Mouse (Mus musculus) megakaryocyte progenitor cell, adult 5-6 weeks (primary cell): Measurements from ENCODE around the gene Sytl2. TPM values are rescaled to one million over a fixed set of nuclear protein-coding genes. Genes with fewer than 3 reads are reported as not detected.

Experiments
- ATAC-seq: replicated peaks from 2 replicates; pipeline ENCODE4 v1.8.0; 2016; ENCODE audit warnings: mild to moderate bottlenecking, moderate TSS enrichment, inconsistent platforms; ENCODE audit not compliant: poor library complexity
- total RNA-seq, 2 experiments: library from RNA; stranded (forward) in 1 of 2; stranded (reverse) in 1 of 2; fragments of 157-497, 149-512 nt in 1 of 2; fragments of 200-1000 nt in 1 of 2; gene quantifications; 2 replicates each; pipeline versions ENCODE4 v1.2.3 to v1.2.4; 2015 to 2017

Sytl2 gene
- total RNA-seq (2015) (0.10 TPM in 1 of 2 replicates, not detected in the other), total RNA-seq (2017) (0.17 and 1.0 TPM in 2 replicates)

DNA sequence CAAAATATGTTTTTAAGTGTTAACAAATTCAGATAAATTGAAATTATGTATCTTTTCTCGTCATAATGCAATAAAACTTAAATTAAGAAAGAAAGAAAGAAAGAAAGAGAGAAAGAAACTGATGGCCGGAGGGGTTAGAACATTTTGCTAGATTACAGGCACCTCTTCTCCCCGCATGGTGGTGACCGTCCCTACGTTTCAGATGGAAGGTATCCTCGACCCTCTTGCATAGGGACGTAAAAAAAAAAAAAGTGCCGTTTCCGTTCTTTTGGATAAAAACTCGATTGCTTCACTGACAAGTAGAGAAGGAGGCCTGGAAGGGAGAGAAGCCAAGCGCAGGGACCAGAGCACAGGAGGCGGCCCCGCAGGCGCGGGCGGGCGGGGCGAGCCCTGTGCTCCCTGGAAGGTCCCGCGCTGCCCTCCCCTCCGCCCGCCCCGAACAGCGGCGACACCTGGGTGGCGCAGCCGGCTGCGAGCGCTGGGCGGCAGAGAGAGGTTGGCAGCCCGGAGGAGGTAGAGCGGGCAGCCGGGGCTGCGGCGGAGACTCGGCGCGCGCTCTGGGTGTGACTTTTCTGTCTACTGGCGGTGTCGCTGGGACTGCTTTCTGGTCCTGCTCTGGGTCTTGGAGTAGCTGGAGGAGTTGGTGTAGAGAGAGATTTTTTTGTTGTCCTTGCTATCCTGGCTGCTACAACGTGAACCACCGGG, at the start of gene Sytl2:
Gene Sytl2 (plus strand): TSS at position 311 of the 705 bp plus-strand sequence.
- ATAC-seq: peak; percentile 92

DNA sequence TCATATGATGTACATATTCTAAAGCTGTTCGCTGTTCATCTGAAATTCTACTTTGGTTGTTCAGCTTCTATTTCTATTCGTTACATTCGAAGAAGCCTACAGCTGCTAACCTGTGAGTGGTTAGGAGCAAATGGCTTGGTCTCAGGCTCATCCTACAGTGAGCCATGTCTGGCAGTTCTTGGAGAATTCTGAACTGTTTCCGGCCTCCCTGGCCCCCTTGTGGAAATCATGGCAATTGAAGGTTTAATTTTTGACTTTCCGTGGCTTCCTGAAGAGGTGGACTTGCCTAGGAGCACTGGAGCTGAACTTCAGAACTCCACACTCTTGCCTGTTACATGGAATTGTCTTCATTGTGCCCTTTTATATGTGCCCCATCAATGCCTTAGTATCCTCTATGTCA, 49.1 kb upstream of the Sytl2 start:
- peak; percentile 50; the same call in 1 of the 2 replicates for ATAC-seq

- ATAC-seq: no peak
Observed at GRCm38 (mm10) chr7:90258701-90259100, 43.4 kb upstream of the Sytl2 start.

GRCm38 (mm10) chr7:90259899-90260298, 42.2 kb upstream of the Sytl2 start:
- ATAC-seq: peak; percentile 63; the same call in 1 of the 2 replicates

GRCm38 (mm10) chr7:90261902-90262599, 40.0 kb upstream of the Sytl2 start:
- ATAC-seq: no peak

DNA sequence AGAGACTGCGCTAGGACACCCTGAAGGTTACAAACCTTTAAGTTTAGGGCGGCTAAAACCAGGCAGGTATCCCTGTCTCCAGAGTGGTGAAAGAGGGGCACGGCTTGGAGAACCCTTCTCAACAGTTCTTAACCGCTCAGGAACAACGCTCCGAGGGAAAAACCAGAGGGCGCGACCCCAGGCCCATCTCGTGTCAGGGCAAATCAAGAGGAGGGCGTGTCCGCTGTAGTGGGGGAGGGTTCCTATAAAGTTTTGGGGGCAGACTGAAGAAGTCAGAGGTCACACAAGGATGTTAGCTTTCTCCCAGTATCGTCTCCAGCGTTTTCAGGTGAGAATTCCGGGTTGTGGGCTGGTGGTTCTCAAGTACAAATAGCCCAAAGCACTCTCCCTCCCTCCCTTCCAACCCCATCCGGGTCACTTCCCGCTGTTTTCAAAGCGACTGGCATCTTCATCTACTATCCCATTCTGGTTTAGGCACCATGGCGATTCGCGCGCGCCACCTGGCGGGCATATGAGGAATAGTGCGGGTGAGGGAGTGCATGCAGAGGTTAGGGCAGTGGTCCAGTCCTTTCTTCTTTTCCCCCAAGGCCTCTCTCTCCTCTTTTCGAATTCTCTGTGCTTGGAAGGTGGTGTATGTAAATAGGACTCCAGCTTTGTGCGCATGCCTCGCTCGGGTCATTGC, 36.6 kb upstream of the Sytl2 start, which contains the start of gene Ccdc83:
Gene Ccdc83 (minus strand): TSS at position 489 of the 682 bp plus-strand sequence.
- ATAC-seq: peak; percentile 98

- ATAC-seq: peak; percentile 47
Observed at GRCm38 (mm10) chr7:90270141-90270540, 31.9 kb upstream of the Sytl2 start.

DNA sequence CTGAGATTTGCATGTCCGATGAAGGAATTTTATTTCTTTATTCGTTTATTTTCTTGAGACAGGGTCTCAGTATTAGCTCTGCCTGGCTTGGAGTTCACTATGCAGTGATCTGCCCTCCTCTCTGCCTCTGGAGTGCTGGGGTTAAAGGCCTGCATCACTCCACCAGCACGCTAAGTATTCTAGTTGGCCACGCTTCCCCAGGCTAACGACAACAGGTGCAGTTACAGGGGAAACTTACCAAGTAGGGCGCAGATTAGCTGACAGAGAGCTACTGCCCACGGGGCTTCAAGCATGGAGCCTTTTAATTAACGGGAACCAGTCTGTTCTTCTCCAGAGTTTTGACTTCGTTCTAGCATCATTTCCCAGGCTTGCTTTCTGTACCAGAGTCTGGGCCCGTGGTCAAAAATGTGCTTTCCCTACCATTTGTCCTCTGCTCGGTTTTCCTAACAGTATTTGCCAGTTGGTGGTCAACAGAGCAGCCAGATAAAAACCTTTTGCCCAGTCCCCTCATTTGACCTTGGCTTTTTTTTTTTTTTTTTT, 27.4 kb upstream of the Sytl2 start:
- no peak for ATAC-seq

DNA sequence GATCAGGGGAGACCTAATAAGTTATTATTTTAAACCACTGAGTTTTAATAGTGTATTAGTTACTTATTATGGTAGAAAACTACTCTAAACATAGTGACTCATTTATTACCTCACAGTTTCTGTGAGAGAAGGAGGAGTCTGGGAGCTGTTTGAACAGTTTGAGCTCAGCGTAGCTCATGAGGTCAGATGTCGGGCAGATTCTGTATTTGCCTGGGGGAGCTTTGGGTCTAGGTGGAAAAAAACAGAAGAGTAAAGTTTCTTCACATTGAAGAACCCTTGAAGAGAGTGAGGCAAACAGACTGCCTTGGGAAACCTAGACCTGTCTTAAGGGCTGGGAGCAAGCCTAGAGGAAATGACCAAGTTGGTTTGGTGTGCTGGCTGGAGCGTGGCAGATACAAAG, 24.8 kb upstream of the Sytl2 start:
- ATAC-seq: no peak

GRCm38 (mm10) chr7:90277769-90278168, 24.3 kb upstream of the Sytl2 start:
- no peak for ATAC-seq

DNA sequence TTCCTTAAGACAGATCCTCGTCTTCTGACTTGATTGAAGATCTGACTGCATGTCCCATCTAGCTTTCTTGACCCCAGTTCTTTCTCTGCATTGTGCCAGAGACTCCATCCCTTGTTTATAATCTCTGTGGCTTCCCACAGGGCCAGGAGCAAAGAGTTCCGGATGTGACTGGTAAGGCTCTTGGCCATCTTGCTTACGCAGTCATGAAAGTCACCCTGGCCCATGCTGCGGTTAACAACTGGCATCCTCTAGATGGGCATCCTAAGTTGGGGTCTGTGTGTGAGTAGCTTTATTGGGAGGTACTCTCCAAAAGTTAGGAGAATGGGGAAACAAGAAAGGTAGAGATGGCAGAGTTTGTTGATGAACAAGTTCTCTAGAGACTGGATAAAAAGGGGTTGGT, 22.9 kb upstream of the Sytl2 start:
- ATAC-seq: no peak

DNA sequence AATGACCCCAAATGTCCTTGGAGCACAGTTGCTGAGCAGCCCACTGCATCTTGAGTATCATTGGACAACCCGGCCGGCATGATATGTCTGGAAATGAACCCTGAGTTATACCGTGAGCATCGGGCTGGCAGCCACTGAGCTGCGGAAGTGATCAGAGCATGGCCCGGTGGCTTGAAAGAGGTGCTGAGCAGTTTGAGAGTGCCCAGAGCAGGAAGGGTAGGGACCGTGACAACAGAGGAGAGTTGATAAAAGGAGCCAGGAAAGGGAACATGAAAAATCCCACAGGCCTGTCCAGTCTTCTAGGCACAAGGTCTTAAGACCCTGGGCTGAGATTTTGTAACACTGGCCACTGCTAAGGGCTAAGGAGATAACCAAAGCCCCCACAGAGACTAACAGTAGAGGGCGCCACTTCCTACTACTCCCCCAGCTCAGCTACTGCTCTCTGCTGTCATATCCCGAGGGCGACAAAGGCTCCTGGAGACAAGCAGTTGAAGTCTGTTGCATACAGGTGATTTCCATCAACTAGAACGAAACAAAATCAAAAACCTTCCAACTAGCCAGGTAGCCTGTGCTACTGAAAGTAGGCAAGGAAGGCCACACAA, 21.7 kb upstream of the Sytl2 start:
- peak; percentile 68 for ATAC-seq

DNA sequence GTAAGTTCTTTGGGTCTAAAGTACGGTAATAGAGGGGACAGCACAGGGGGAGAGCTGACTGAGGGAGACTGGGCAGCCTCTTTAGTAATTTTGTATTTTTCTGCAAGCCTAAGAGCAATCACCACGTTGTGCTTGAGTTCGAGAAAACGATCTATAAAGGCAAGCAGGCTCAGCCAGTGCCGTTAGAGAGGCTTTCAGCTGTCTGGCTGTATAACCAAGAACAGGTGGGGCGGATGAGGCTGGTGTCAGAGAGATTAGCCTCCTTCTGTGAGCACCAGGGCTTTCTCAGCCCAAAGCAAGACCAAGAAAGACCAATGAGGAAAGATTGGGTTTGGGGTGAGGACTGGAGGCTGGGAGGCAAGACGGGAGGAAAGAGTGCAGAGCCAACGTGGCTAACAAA, 21.2 kb upstream of the Sytl2 start:
- ATAC-seq: peak; percentile 36

DNA sequence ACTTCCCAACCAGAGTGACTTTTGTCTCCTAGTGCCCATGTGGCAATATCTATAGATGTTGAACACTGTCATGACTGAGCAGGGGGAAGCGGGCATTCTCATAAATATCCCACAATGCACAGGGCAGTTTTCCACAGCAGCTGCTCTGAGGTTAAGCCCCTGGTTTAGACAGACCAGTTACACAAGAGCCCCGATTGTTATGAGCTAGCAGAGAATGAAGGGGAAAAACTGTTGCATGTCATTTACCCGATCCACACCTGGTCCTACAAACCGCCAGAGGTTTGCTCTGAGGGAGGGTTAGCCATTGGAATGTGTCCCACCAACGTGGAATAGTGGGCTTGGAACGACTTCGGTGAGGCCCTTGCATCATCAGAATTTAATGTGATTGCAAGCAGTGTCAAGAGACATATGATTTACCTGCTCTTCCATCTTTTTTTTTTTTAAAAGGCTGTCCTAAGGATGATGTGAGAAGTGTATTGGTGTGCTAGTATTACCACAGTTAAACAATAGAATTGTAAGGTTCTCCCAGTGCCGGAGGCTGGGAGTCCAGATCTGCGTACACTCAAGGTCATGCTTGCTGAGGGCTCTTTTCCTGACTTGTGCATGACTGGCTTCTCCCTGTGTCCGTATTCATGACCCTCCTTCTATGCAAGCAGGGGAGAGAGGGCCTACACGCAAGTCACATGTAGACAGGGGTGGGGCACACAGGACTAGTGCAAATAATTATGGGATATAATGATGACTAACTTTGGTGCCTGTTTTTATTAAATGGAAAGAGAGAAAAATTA, 20.1 kb upstream of the Sytl2 start:
- ATAC-seq: peak; percentile 79

GRCm38 (mm10) chr7:90282786-90283185, 19.3 kb upstream of the Sytl2 start:
- no peak for ATAC-seq

DNA sequence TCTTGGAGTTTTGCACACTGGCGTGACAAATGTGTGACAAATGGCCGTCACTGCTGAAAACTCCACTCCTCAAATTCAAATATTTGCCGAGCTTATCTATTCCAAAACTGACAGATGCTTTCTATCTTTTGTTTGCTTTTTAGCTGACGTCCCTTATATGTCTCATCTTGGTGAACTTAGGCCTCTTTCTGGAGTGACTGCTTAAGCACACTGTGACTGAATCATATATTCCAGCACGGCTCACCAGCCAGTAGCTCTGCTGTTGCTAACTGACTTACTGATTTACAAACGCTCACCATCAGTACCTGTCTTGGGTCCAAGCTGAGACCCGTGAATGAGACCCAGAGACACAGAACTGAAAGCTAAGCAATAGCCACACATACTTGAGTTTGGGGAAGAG, 17.3 kb upstream of the Sytl2 start:
- ATAC-seq: no peak

DNA sequence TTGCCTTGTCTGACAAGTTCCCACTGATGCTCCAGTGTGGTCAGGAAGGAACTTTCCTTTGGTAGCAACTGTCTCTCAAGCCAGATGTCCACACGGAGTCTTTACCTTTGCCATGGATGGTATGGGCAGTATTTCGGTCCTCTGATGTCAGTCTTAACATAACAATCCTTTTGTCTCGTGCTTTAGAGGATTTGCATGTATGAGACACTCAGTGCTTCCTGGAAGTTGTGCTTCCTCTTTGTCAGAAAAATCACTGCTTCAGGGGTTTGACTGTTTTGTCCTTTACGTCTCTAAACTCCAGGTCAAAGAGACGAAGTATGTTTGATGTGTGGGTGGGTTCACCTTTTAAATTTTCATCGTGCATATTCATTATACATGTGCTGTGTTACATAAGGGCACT, 10.2 kb upstream of the Sytl2 start:
- ATAC-seq: no peak

GRCm38 (mm10) chr7:90302647-90303552, 848 bp downstream of the Sytl2 start:
- peak; percentile 30; the same call in 1 of the 2 replicates for ATAC-seq

DNA sequence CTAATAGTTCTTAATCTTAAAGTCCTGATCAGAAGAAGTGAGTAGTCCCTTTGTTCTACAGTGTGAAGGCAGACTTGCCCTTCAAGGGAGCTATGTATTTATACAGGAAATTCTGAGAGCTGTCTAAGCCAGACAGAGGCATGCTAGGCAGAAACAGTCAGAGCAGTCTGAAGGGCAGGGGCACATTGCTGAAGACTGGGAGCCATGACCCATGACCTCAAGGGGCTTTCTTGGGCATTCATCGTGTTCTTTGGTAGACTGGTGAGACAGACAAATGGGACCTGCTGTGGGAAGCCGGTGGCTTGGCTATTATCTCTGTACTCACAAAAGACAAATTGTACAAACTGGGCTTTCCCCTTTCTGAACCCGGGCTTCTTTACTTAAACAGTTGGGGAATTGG, 4.0 kb downstream of the Sytl2 start:
- no peak for ATAC-seq
